Mouse (Mus musculus) c-Kit-positive CD71-positive TER-119-negative erythroid progenitor cells, embryonic 14.5 days (primary cell): ENCODE measurements around the gene Ccn5.

ENCODE experiments used
- DNase-seq: peaks from one replicate; pipeline ENCODE4 v3.0.0-alpha.2; 2013; ENCODE audit warnings: low read depth

The Ccn5 gene

GRCm38 (mm10) chr2:163820607-163821006, at the start of gene Ccn5:
TSS of gene Ccn5 (plus strand) at chr2:163820861.
- no peak for DNase-seq

- DNase-seq: no peak
Observed at GRCm38 (mm10) chr2:163776661-163777060, 44.0 kb upstream of the Ccn5 start.

- no peak for DNase-seq
Observed at GRCm38 (mm10) chr2:163777061-163777460, 43.6 kb upstream of the Ccn5 start.

GRCm38 (mm10) chr2:163778896-163779295, 41.8 kb upstream of the Ccn5 start:
- no peak for DNase-seq

- no peak for DNase-seq
Observed at GRCm38 (mm10) chr2:163783368-163783767, 37.3 kb upstream of the Ccn5 start.

GRCm38 (mm10) chr2:163783901-163784300, 36.8 kb upstream of the Ccn5 start:
- DNase-seq: no peak

GRCm38 (mm10) chr2:163787086-163787485, 33.6 kb upstream of the Ccn5 start:
- DNase-seq: no peak

GRCm38 (mm10) chr2:163787709-163788108, 33.0 kb upstream of the Ccn5 start:
- peak; percentile 47 for DNase-seq

- peak; percentile 25 for DNase-seq
Observed at GRCm38 (mm10) chr2:163788484-163788883, 32.2 kb upstream of the Ccn5 start.

- DNase-seq: no peak
Observed at GRCm38 (mm10) chr2:163798411-163798810, 22.2 kb upstream of the Ccn5 start.

GRCm38 (mm10) chr2:163800832-163801231, 19.8 kb upstream of the Ccn5 start:
- no peak for DNase-seq

GRCm38 (mm10) chr2:163801406-163801805, 19.3 kb upstream of the Ccn5 start:
- DNase-seq: no peak

GRCm38 (mm10) chr2:163803838-163804237, 16.8 kb upstream of the Ccn5 start:
- DNase-seq: no peak

GRCm38 (mm10) chr2:163809166-163809565, 11.5 kb upstream of the Ccn5 start:
- DNase-seq: no peak

GRCm38 (mm10) chr2:163809704-163810103, 11.0 kb upstream of the Ccn5 start:
- DNase-seq: no peak

GRCm38 (mm10) chr2:163813077-163813476, 7.6 kb upstream of the Ccn5 start:
- no peak for DNase-seq

GRCm38 (mm10) chr2:163814739-163815465, 5.8 kb upstream of the Ccn5 start:
- no peak for DNase-seq

GRCm38 (mm10) chr2:163823248-163823647, 2.6 kb downstream of the Ccn5 start:
- DNase-seq: peak; percentile 9

- no peak for DNase-seq
Observed at GRCm38 (mm10) chr2:163823771-163824170, 3.1 kb downstream of the Ccn5 start.

- DNase-seq: no peak
Observed at GRCm38 (mm10) chr2:163825861-163826260, 5.2 kb downstream of the Ccn5 start.

GRCm38 (mm10) chr2:163826494-163826893, 5.8 kb downstream of the Ccn5 start:
- DNase-seq: no peak

- DNase-seq: no peak
Observed at GRCm38 (mm10) chr2:163831163-163831562, 10.5 kb downstream of the Ccn5 start.

- peak; percentile 48 for DNase-seq
Observed at GRCm38 (mm10) chr2:163838043-163838442, 17.4 kb downstream of the Ccn5 start.

GRCm38 (mm10) chr2:163839519-163839918, 18.9 kb downstream of the Ccn5 start:
- DNase-seq: no peak
